ENCODE assay signal across 13 mouse cellular contexts in the genomic region with DNA sequence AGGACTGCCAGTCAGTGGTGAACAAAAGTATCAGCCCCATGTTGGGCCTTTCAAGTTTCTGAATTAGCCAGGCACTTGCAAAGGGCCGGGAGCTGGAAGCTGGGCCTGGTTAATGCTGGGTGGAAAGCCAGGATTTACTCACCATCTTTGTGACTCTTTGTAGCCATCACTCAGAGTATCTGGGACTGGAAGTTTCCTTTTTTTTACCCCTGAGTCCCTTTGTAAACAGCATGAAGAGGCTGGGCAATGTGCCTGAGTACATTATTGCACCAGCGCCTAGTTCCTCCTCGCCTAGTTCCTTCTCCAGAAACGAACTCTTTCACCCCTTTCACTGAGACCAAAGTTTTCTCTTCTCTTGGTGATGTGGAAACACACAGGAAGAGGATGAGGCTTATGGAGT.
DNase-seq lines count a peak whose midpoint lies in the region; ATAC-seq and TF ChIP-seq lines count a peak whose summit lies in the region.
"Had no signal": no experiment of that assay in that cellular context is flagged by ENCODE, and none has a peak within 500 bp of the region (broad histone marks: within the 10 kb centered on the region; RNA-seq: fewer than 3 reads in every experiment).

No protein-coding gene starts in this region.

- H3K36me3 ChIP-seq in forebrain, embryonic 15.5 days, result no peaks in the 10 kb centered on the region
- no peaks in the 10 kb centered on the region for H3K36me3 ChIP-seq in forebrain, embryonic 11.5 days (ENCODE audit: control insufficient read depth, insufficient read depth, low read length)
- no peaks in the 10 kb centered on the region for H3K36me3 ChIP-seq in midbrain, postnatal 0 days (ENCODE audit: insufficient read depth, low read length)
- no peaks in the 10 kb centered on the region for H3K36me3 ChIP-seq in midbrain, embryonic 16.5 days (ENCODE audit: control insufficient read depth, insufficient read depth, low read length)
- H3K36me3 ChIP-seq in lung, embryonic 15.5 days, result no peaks in the 10 kb centered on the region
- H3K36me3 ChIP-seq: neural tube, embryonic 15.5 days had no signal

- H3K4me2 ChIP-seq in forebrain, embryonic 15.5 days (replicated peaks), result no peak overlapping the region
- no peak overlapping the region for H3K4me2 ChIP-seq in forebrain, embryonic 11.5 days (ENCODE audit: low read depth, low read length, severe bottlenecking)
- H3K4me2 ChIP-seq in midbrain, postnatal 0 days (ENCODE audit: low read depth, low read length, poor library complexity, severe bottlenecking), result no peak overlapping the region
- H3K4me2 ChIP-seq in midbrain, embryonic 16.5 days (ENCODE audit: low read length), result no peak overlapping the region
- H3K4me2 ChIP-seq in lung, embryonic 15.5 days, result no peak overlapping the region
- H3K4me2 ChIP-seq: neural tube, embryonic 15.5 days had no signal

- TF ChIP-seq CTCF in midbrain, postnatal 0 days (IDR thresholded peaks at IDR 0.05), result no peak

- no peak overlapping the region for H3K27ac ChIP-seq in forebrain, embryonic 15.5 days (replicated peaks)
- no peak overlapping the region for H3K27ac ChIP-seq in forebrain, embryonic 11.5 days (ENCODE audit: low read depth, low read length)
- H3K27ac ChIP-seq in midbrain, postnatal 0 days (ENCODE audit: low read depth, low read length), result no peak overlapping the region
- no peak overlapping the region for H3K27ac ChIP-seq in midbrain, embryonic 16.5 days (ENCODE audit: low read length)
- peak overlapping the region; percentile 56; the same call in 1 of the 2 replicates for H3K27ac ChIP-seq in lung, embryonic 15.5 days
- H3K27ac ChIP-seq: layer of hippocampus, adult 2 months; neural tube, embryonic 15.5 days had no signal

- no peaks in the 10 kb centered on the region for H3K9me3 ChIP-seq in forebrain, embryonic 15.5 days
- H3K9me3 ChIP-seq in forebrain, embryonic 11.5 days (ENCODE audit: control insufficient read depth, low read length), result no peaks in the 10 kb centered on the region
- H3K9me3 ChIP-seq in midbrain, postnatal 0 days (ENCODE audit: low read length), result no peaks in the 10 kb centered on the region
- H3K9me3 ChIP-seq in midbrain, embryonic 16.5 days (replicated peaks; ENCODE audit: control insufficient read depth, low read length, poor library complexity, severe bottlenecking), result no peaks in the 10 kb centered on the region
- H3K9me3 ChIP-seq in lung, embryonic 15.5 days, result no peaks in the 10 kb centered on the region
- H3K9me3 ChIP-seq: neural tube, embryonic 15.5 days had no signal

- no peak for DNase-seq in forebrain, embryonic 11.5 days (ENCODE audit: low spot score)
- DNase-seq in midbrain, postnatal 0 days (ENCODE audit: low spot score), result peak; percentile 37
- DNase-seq in skeletal muscle tissue, adult 2 months (ENCODE audit: low read depth, low spot score), result peak; percentile 19
- DNase-seq in retina, postnatal 1 day, result no peak
- DNase-seq in cerebellum, adult 9-10 months, result no peak
- DNase-seq: cerebellum, adult 8-10 months; midbrain, embryonic 14.5 days; spleen, adult 18-20 months had no signal

- no peak overlapping the region for H3K9ac ChIP-seq in forebrain, embryonic 15.5 days (replicated peaks)
- no peak overlapping the region for H3K9ac ChIP-seq in forebrain, embryonic 11.5 days (ENCODE audit: low read length)
- no peak overlapping the region for H3K9ac ChIP-seq in midbrain, postnatal 0 days (replicated peaks; ENCODE audit: low read length, poor library complexity, severe bottlenecking)
- H3K9ac ChIP-seq in midbrain, embryonic 16.5 days (ENCODE audit: low read depth, low read length), result no peak overlapping the region
- H3K9ac ChIP-seq in lung, embryonic 15.5 days, result no peak overlapping the region
- H3K9ac ChIP-seq: neural tube, embryonic 15.5 days had no signal

- 35% methylated on average over 4 of the region's 4 CpGs for WGBS in forebrain, embryonic 15.5 days
- 67% methylated on average over 4 of the region's 4 CpGs for WGBS in forebrain, embryonic 11.5 days
- 67% methylated on average over 4 of the region's 4 CpGs for WGBS in midbrain, postnatal 0 days
- 80% methylated on average over 4 of the region's 4 CpGs for WGBS in midbrain, embryonic 16.5 days
- WGBS in lung, embryonic 15.5 days, result 59% methylated on average over 4 of the region's 4 CpGs

- H3K4me1 ChIP-seq in forebrain, embryonic 15.5 days, result no peaks in the 10 kb centered on the region
- H3K4me1 ChIP-seq in forebrain, embryonic 11.5 days (replicated peaks; ENCODE audit: control insufficient read depth, insufficient read depth, low read length), result 0 out of 2 replicates have a peak, but pooled peaks cover 2% of the 10 kb centered on the region
- H3K4me1 ChIP-seq in midbrain, postnatal 0 days (ENCODE audit: insufficient read depth, low read length), result no peaks in the 10 kb centered on the region
- no peaks in the 10 kb centered on the region for H3K4me1 ChIP-seq in midbrain, embryonic 16.5 days (ENCODE audit: control insufficient read depth, insufficient read depth, low read length)
- 0 out of 2 replicates have a peak, but pooled peaks cover 4% of the 10 kb centered on the region for H3K4me1 ChIP-seq in lung, embryonic 15.5 days
- H3K4me1 ChIP-seq: neural tube, embryonic 15.5 days had no signal

- no peak overlapping the region for H3K4me3 ChIP-seq in forebrain, embryonic 15.5 days
- no peak overlapping the region for H3K4me3 ChIP-seq in forebrain, embryonic 11.5 days (ENCODE audit: low read depth, low read length)
- no peak overlapping the region for H3K4me3 ChIP-seq in midbrain, postnatal 0 days (ENCODE audit: low read depth, low read length)
- no peak overlapping the region for H3K4me3 ChIP-seq in midbrain, embryonic 16.5 days (ENCODE audit: low read depth, low read length)
- H3K4me3 ChIP-seq in lung, embryonic 15.5 days, result no peak overlapping the region
- H3K4me3 ChIP-seq: layer of hippocampus, adult 2 months; neural tube, embryonic 15.5 days had no signal

- no peaks in the 10 kb centered on the region for H3K27me3 ChIP-seq in forebrain, embryonic 15.5 days
- no peaks in the 10 kb centered on the region for H3K27me3 ChIP-seq in forebrain, embryonic 11.5 days (ENCODE audit: control insufficient read depth, insufficient read depth, low read length)
- H3K27me3 ChIP-seq in midbrain, postnatal 0 days (ENCODE audit: insufficient read depth, low read length), result no peaks in the 10 kb centered on the region
- no peaks in the 10 kb centered on the region for H3K27me3 ChIP-seq in midbrain, embryonic 16.5 days (ENCODE audit: control insufficient read depth, insufficient read depth, low read depth, low read length)
- H3K27me3 ChIP-seq in lung, embryonic 15.5 days, result no peaks in the 10 kb centered on the region
- H3K27me3 ChIP-seq: neural tube, embryonic 15.5 days had no signal

- peak; percentile 64 for ATAC-seq in forebrain, embryonic 15.5 days (replicated peaks)
- no peak for ATAC-seq in forebrain, embryonic 11.5 days (replicated peaks; ENCODE audit: low FRiP score)
- no peak for ATAC-seq in midbrain, postnatal 0 days (ENCODE audit: low FRiP score)
- ATAC-seq in midbrain, embryonic 16.5 days, result no peak; the same call in 1 of the 2 replicates
- peak; percentile 46; the same call in 1 of the 2 replicates for ATAC-seq in lung, embryonic 15.5 days (ENCODE audit: borderline replicate concordance, extremely low read depth, low FRiP score, low TSS enrichment)

Comparison
In these comparisons a context has a peak if more than half of its experiments do, and no peak if none do; other contexts are left out.
1. ATAC-seq: peak in forebrain, embryonic 15.5 days (single experiment) and lung, embryonic 15.5 days (single experiment); none in forebrain, embryonic 11.5 days (single experiment), midbrain, postnatal 0 days (single experiment) and midbrain, embryonic 16.5 days (single experiment).
2. DNase-seq: peak in midbrain, postnatal 0 days (single experiment) and skeletal muscle tissue, adult 2 months (single experiment); none in forebrain, embryonic 11.5 days (single experiment), retina, postnatal 1 day (single experiment) and cerebellum, adult 9-10 months (single experiment).